Mouse (Mus musculus) midbrain, postnatal 0 days (tissue): Measurements from ENCODE around the gene Art4. TPM values are rescaled to one million over a fixed set of nuclear protein-coding genes. Genes with fewer than 3 reads are reported as not detected.

Experiments
- ATAC-seq: fragments of 200-750 bp; cut with Nextera tagmentation; 2 replicates; pipeline ENCODE4 v1.8.0; 2017; ENCODE audit warnings: moderate number of reproducible peaks, mild to moderate bottlenecking, moderate TSS enrichment, moderate library complexity; ENCODE audit not compliant: low FRiP score
- DNase-seq: peaks from one replicate; pipeline ENCODE4 v3.0.0-alpha.2; 2015; ENCODE audit warnings: low spot score
- H3K27ac ChIP-seq: fragments of 300-500 bp; sonication (generic); 2 replicates; pipeline ENCODE4 v1.5.1; 2014; ENCODE audit warnings: low read depth, mild to moderate bottlenecking, low read length, mixed read lengths
- H3K27me3 ChIP-seq: fragments of 300-500 bp; sonication (generic); 2 replicates; pipeline ENCODE4 v1.6.1; 2014; ENCODE audit warnings: low read length, control low read depth, mixed read lengths; ENCODE audit not compliant: insufficient read depth
- H3K36me3 ChIP-seq: fragments of 300-500 bp; sonication (generic); 2 replicates; pipeline ENCODE4 v1.6.1; 2014; ENCODE audit warnings: low read length, control low read depth, mixed read lengths; ENCODE audit not compliant: insufficient read depth
- H3K4me1 ChIP-seq: fragments of 300-500 bp; sonication (generic); 2 replicates; pipeline ENCODE4 v1.6.1; 2014; ENCODE audit warnings: mild to moderate bottlenecking, control low read depth, antibody characterized with exemption, low read length, mixed read lengths; ENCODE audit not compliant: insufficient read depth
- H3K4me2 ChIP-seq: fragments of 300-500 bp; sonication (generic); 2 replicates; pipeline ENCODE4 v1.6.1; 2014; ENCODE audit warnings: low read depth, mild to moderate bottlenecking, low read length, mixed read lengths; ENCODE audit not compliant: poor library complexity, severe bottlenecking
- H3K4me3 ChIP-seq: fragments of 300-500 bp; sonication (generic); 2 replicates; pipeline ENCODE4 v1.5.1; 2014; ENCODE audit warnings: low read depth, mild to moderate bottlenecking, low read length, moderate library complexity
- H3K9ac ChIP-seq: fragments of 300-500 bp; sonication (generic); replicated peaks from 2 replicates; pipeline ENCODE4 v1.6.1; 2014; ENCODE audit warnings: mild to moderate bottlenecking, low read length, moderate library complexity, mixed read lengths; ENCODE audit not compliant: poor library complexity, severe bottlenecking
- H3K9me3 ChIP-seq: fragments of 300-500 bp; sonication (generic); 2 replicates; pipeline ENCODE4 v1.6.1; 2016; ENCODE audit warnings: low read length, control low read depth
- CTCF ChIP-seq: IDR thresholded peaks from 2 replicates; pipeline ENCODE4 v1.5.1; 2016; ENCODE audit warnings: antibody characterized with exemption, mild to moderate bottlenecking
- WGBS: fragments of 180-500 bp; shearing (Covaris S2); extraction: QIAGEN DNeasy Blood & Tissue Kit; methylation state at CpG from one replicate; pipeline ENCODE4 v1.1.7; 2014; 5-methylcytosine and 5-hydroxymethylcytosine counted together
- polyA plus RNA-seq: library from polyadenylated mRNA; unstranded; fragments of >200 nt; fragmentation: Nextera tagmentation; extraction: Ambion mirVana; gene quantifications from 2 replicates; pipeline ENCODE4 v1.2.1, GENCODE M21; 2015
- total RNA-seq: library from RNA; depleted of rRNA; stranded (reverse); fragments of >200 nt; gene quantifications from 2 replicates; pipeline ENCODE4 v1.2.3, GENCODE M21; 2014

Art4 gene
- total and polyA plus RNA-seq, 2 experiments from 2014 or later: 0.11 to 0.20 TPM

DNA sequence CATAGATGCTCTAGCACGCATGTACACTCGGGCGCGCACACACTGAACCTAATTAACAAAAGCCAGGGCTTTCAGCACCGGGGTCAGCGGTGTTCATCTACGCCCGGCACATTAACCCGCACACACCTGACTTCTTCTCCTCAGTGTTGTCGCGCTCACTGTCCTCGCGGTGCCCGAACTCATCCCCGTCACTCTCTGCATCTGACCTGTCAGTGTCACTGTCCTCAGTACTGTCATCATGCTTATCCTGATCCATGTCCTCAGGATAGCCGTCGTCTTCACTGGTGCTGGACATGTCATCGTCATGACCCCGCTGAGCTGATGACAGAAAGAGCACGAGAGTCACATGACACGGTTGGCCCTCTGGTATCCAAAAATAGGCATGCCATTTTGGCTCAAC lies 37.2 kb downstream of the Art4 start:
- DNase-seq (no peak), ATAC-seq (no peak)
- no peak overlapping the region for H3K27ac ChIP-seq
- no peak overlapping the region for H3K4me2 ChIP-seq
- no peak overlapping the region for H3K4me3 ChIP-seq
- 96% methylated on average over 21 of the region's 21 CpGs for WGBS
- no peaks in the 10 kb centered on the region for H3K4me1 ChIP-seq
- no peaks in the 10 kb centered on the region for H3K27me3 ChIP-seq
- H3K36me3 ChIP-seq: peaks cover 68% of the 10 kb centered on the region
- no peak for TF ChIP-seq CTCF
- H3K9me3 ChIP-seq: no peaks in the 10 kb centered on the region
- H3K9ac ChIP-seq: no peak overlapping the region

DNA sequence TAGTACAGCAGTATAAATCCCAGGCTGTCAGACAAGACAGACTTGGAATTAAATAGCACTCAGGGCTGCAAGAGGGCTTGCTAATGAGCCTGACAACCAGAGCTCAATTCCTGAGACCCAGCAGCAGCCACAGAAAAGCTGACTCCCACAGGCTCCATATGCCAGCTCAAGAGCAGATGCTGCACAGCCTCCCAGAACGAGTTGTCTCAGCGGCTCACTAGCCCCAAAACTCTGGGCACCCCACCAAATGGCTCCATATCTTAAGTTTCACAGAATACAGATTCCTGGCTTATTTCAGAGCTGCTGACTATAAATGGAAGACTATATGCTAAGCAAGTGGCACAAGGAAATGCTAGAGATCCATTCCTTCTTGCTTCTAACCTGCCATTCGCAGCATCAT lies 40.0 kb downstream of the Art4 start:
- Histone ChIP-seq H3K4me1 (no peaks in the 10 kb centered on the region), H3K27me3 (no peaks in the 10 kb centered on the region), H3K9me3 (no peaks in the 10 kb centered on the region), H3K27ac (no peak overlapping the region), H3K4me2 (no peak overlapping the region), H3K9ac (no peak overlapping the region), H3K4me3 (no peak overlapping the region), H3K36me3 (peaks cover 76% of the 10 kb centered on the region)
- DNase-seq (no peak), ATAC-seq (no peak)
- TF ChIP-seq CTCF: no peak
- 97% methylated on average over 3 of the region's 3 CpGs for WGBS

DNA sequence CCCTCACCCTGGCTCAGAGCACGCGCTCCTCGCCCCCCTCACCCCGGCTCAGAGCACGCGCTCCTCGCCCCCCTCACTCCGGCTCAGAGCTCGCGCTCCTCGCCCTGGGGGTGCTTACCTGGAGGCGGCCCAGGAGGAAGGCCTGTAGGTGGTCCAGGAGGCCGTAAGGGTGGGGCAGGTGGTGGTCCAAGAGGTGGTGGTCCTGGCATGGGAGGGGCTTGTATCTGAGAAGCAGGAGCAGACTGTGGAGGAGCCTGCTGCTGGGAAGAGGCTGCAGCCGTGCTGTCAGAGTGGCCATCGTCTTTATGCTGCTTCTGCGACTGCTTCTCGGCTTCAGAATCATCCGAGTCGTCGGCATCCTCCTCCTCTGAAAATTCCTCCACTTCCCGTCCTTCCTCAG lies 40.7 kb downstream of the Art4 start:
- Histone ChIP-seq H3K9me3 (no peaks in the 10 kb centered on the region), H3K4me1 (no peaks in the 10 kb centered on the region), H3K27me3 (no peaks in the 10 kb centered on the region), H3K36me3 (peaks cover 76% of the 10 kb centered on the region), H3K9ac (no peak overlapping the region), H3K4me3 (no peak overlapping the region), H3K4me2 (no peak overlapping the region), H3K27ac (no peak overlapping the region)
- 94% methylated on average over 21 of the region's 21 CpGs for WGBS
- ATAC-seq (no peak), DNase-seq (no peak)
- TF ChIP-seq CTCF: no peak

DNA sequence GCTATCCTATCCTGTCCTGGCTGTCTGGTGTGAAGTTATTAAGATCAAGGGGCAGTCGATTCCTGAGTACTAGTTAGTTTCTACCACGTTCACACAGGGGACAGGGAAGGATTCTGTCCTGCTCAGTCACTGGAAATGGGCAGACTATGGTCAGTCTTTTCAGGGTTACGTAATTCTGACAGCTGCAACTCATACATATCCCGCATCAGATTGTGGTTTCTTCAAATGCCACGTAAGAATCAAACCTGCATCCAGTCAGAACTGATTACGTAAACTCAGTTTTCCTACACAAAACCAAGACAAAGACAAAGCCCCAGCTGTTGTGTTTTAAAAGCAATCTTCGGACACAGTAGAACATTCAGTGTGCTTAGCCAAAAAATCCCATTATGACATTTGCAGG lies 42.2 kb downstream of the Art4 start:
- H3K27me3 ChIP-seq: no peaks in the 10 kb centered on the region
- ATAC-seq (no peak), DNase-seq (no peak)
- H3K9me3 ChIP-seq: no peaks in the 10 kb centered on the region
- WGBS: 94% methylated on average over 7 of the region's 7 CpGs
- H3K9ac ChIP-seq: no peak overlapping the region
- peaks cover 64% of the 10 kb centered on the region for H3K36me3 ChIP-seq
- H3K4me3 ChIP-seq: no peak overlapping the region
- H3K4me2 ChIP-seq: no peak overlapping the region
- TF ChIP-seq CTCF: no peak
- no peaks in the 10 kb centered on the region for H3K4me1 ChIP-seq
- no peak overlapping the region for H3K27ac ChIP-seq

DNA sequence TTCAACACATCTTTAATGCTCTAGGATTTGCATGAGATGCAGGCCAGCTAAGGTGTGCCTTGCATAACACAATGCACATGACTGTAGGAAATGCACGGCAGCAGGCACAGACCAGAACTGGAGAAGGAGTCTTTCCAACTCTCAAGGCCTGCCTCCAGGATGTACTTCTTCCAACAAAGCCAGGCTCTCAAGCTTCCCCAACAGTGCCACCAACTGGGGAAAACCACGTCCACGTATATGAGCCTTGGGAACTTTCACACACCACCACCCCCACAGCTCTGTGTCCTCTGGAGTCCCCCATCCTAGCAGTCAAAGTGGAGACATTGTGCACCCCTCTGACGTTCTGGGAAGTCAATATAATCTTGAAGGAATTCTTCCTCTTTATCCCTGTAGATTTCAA lies 44.4 kb downstream of the Art4 start:
- Histone ChIP-seq H3K4me3 (no peak overlapping the region), H3K9me3 (no peaks in the 10 kb centered on the region), H3K4me2 (no peak overlapping the region), H3K27ac (0 out of 2 replicates have a peak overlapping the region, but pooled peaks have one; percentile 2), H3K4me1 (peaks cover 9% of the 10 kb centered on the region), H3K9ac (no peak overlapping the region), H3K27me3 (no peaks in the 10 kb centered on the region), H3K36me3 (peaks cover 49% of the 10 kb centered on the region)
- 46% methylated on average over 4 of the region's 4 CpGs for WGBS
- ATAC-seq: no peak
- TF ChIP-seq CTCF: peak; percentile 41; the same call in 1 of the 2 replicates
- no peak for DNase-seq

DNA sequence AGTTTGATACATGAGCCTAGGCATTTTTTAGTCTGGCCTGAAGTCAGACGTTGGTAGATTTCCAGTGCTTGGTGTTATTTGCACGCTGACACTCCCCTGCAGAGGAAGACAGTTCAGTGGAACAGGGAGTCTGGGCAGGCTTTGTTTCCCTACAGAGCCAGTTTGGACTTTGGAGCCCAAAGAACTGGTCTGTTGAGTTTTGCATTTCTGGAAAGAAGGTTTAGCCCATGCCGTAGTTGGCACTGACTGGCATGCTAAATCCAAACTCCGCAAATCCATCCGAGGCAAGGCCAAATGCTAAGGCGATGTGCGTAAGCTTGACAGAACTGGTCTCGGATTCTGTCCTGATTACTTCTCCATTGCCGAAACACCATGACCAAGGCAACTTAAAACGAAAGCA lies 46.3 kb downstream of the Art4 start:
- no peak for ATAC-seq
- H3K4me2 ChIP-seq: no peak overlapping the region

More for the DNA sequence above, 46.3 kb downstream of the Art4 start:
- no peak overlapping the region for H3K27ac ChIP-seq
- H3K4me3 ChIP-seq: no peak overlapping the region
- peaks cover 9% of the 10 kb centered on the region for H3K4me1 ChIP-seq
- H3K27me3 ChIP-seq: no peaks in the 10 kb centered on the region
- 87% methylated on average over 10 of the region's 10 CpGs for WGBS
- no peak overlapping the region for H3K9ac ChIP-seq
- H3K9me3 ChIP-seq: no peaks in the 10 kb centered on the region
- DNase-seq: no peak
- peaks cover 37% of the 10 kb centered on the region for H3K36me3 ChIP-seq
- no peak for TF ChIP-seq CTCF
